8 mouse cellular contexts compared by ENCODE assay signal in genomic region chr2:92433578-92434374, GRCm38 (mm10). TPM values are rescaled to one million over a fixed set of nuclear protein-coding genes. Genes with fewer than 3 reads are reported as not detected.
A peak's percentile ranks its signal among the peaks of the same experiment; 100 is the strongest.
DNase-seq lines count a peak whose midpoint lies in the region; ATAC-seq lines count a peak whose summit lies in the region.

Gene Cry2 (minus strand): TSS chr2:92434043.

- peaks cover 30% of the 10 kb centered on the region; the same call in 1 of the 2 replicates for H3K79me2 ChIP-seq in macrophage (ENCODE audit: inconsistent target)

- H3K4me3 ChIP-seq in hindbrain, embryonic 16.5 days (ENCODE audit: low read length): peak within 1 kb of the TSS; percentile 84
- peak within 1 kb of the TSS; percentile 71 for H3K4me3 ChIP-seq in macrophage (ENCODE audit: inconsistent target)

- DNase-seq in WW6 (ENCODE audit: low read depth, low spot score): peak; percentile 94
- DNase-seq in cerebellum, postnatal 4 days (ENCODE audit: low spot score in 2 of 2): peak; percentile 98
- peak; percentile 99 for DNase-seq in gastrocnemius, adult 18-20 months (ENCODE audit: low spot score)
- peak; percentile 98 to 99 for DNase-seq in left cerebral cortex, adult 18-20 months (ENCODE audit: low spot score in 2 of 2)
- DNase-seq in right cerebral cortex, adult 18-20 months: peak; percentile 99
- DNase-seq in urinary bladder, postnatal 10 days (ENCODE audit: low spot score): peak; percentile 97

- peaks cover 32% of the 10 kb centered on the region for H3K4me1 ChIP-seq in hindbrain, embryonic 16.5 days (ENCODE audit: control insufficient read depth, insufficient read depth, low read depth, low read length)

- H3K9me3 ChIP-seq in hindbrain, embryonic 16.5 days (ENCODE audit: control insufficient read depth, low read length): no peaks in the 10 kb centered on the region

- H3K36me3 ChIP-seq in hindbrain, embryonic 16.5 days (ENCODE audit: control insufficient read depth, insufficient read depth, low read length): no peaks in the 10 kb centered on the region
- H3K36me3 ChIP-seq in macrophage (ENCODE audit: inconsistent target): no peaks in the 10 kb centered on the region

- ATAC-seq in hindbrain, embryonic 16.5 days: peak; percentile 97

- H3K9ac ChIP-seq in hindbrain, embryonic 16.5 days (ENCODE audit: low read depth, low read length): peak within 1 kb of the TSS; percentile 88

- peak within 1 kb of the TSS; percentile 92 for H3K4me2 ChIP-seq in hindbrain, embryonic 16.5 days (ENCODE audit: low read length)

- no peaks in the 10 kb centered on the region for H3K27me3 ChIP-seq in hindbrain, embryonic 16.5 days (replicated peaks; ENCODE audit: control insufficient read depth, insufficient read depth, low read length)

- WGBS in hindbrain, embryonic 16.5 days: under 1% methylated on average over 71 of the region's 76 CpGs
- WGBS in macrophage (ENCODE audit: missing documents): under 1% methylated on average over 75 of the region's 76 CpGs

- H3K27ac ChIP-seq in hindbrain, embryonic 16.5 days (ENCODE audit: low read depth, low read length): peak within 1 kb of the TSS; percentile 73
- peak within 1 kb of the TSS; percentile 19; the same call in 1 of the 2 replicates for H3K27ac ChIP-seq in macrophage

RNA-seq across cellular contexts. Expression of gene Cry2, which starts in this region (rescaled TPM):
- total RNA-seq in gastrocnemius, adult 18-20 months (2021): 10 to 100 TPM; 18.5 to 21.2 TPM
- polyA plus RNA-seq in hindbrain, embryonic 16.5 days (2015; fragmentation: Nextera tagmentation; extraction: Ambion mirVana): 51.4 and 53.2 TPM in 2 replicates
- 100 to 1,000 TPM; 124 to 136 TPM for total RNA-seq in left cerebral cortex, adult 18-20 months (2021)
- total RNA-seq in macrophage (2018; cell fraction: chromatin; rRNA removed): 10 to 100 TPM in 23 of 26 experiments, 1 to 10 TPM in 3; 8.8 to 28.9 (median 20.4) TPM
- 1 to 10 TPM; 1.6 to 4.4 (median 3.1) TPM for total RNA-seq in macrophage (2018; cell fraction: cytosol; rRNA removed)
- 10 to 100 TPM in 16 of 26 experiments, 1 to 10 TPM in 10; 5.3 to 24.1 (median 10.9) TPM for total RNA-seq in macrophage (2018; cell fraction: nucleus; rRNA removed)
- 2.4 to 3.5 TPM (median 3.0 TPM) in 3 replicates for polyA plus RNA-seq in macrophage (2018)

Comparison
In these comparisons a context has a peak if more than half of its experiments do, and no peak if none do; other contexts are left out.
1. Peak in every context shown above with its lines: DNase-seq, ATAC-seq, H3K4me3 ChIP-seq and H3K27ac ChIP-seq.
2. RNA of gene Cry2 (total RNA-seq): 124 to 136 TPM in left cerebral cortex, adult 18-20 months; 18.5 to 21.2 TPM in gastrocnemius, adult 18-20 months; every median in the first group is over 4 times any median in the second.
3. RNA of gene Cry2 (polyA plus RNA-seq): 51.4 to 53.2 TPM in hindbrain, embryonic 16.5 days; 2.4 to 3.5 TPM in macrophage; every median in the first group is over 10 times any median in the second.